Mouse (Mus musculus) induced T-regulatory cell, adult 2 months (primary cell): ENCODE data around the gene Best2.

Experiments used
- DNase-seq: peaks from one replicate; pipeline ENCODE4 v3.0.0-alpha.2; 2012; ENCODE audit warnings: low read depth

Gene Best2

GRCm38 (mm10) chr8:85014431-85014830 is at the start of gene Best2:
Best2 (minus strand) TSS chr8:85014531.
- no peak for DNase-seq

DNA sequence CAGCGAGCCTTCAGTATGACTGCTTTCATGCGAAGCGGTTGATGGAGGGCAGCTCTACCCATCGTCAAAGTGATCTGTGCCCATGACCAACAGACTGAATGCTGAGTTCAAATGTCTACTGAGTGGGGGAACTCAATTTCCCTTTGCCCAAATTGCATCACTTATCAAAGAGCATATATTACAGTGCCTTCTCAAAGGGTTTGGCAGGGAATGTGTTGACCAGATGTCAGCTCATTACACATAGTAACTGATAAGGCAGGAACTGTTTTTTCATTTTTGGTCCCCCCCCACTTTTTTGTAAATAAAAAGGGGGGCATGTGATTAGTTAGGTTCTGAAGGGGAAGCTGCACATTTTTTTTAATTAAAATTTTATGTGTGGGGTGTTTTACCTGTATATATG is 48.3 kb upstream of the Best2 start:
- no peak for DNase-seq

DNA sequence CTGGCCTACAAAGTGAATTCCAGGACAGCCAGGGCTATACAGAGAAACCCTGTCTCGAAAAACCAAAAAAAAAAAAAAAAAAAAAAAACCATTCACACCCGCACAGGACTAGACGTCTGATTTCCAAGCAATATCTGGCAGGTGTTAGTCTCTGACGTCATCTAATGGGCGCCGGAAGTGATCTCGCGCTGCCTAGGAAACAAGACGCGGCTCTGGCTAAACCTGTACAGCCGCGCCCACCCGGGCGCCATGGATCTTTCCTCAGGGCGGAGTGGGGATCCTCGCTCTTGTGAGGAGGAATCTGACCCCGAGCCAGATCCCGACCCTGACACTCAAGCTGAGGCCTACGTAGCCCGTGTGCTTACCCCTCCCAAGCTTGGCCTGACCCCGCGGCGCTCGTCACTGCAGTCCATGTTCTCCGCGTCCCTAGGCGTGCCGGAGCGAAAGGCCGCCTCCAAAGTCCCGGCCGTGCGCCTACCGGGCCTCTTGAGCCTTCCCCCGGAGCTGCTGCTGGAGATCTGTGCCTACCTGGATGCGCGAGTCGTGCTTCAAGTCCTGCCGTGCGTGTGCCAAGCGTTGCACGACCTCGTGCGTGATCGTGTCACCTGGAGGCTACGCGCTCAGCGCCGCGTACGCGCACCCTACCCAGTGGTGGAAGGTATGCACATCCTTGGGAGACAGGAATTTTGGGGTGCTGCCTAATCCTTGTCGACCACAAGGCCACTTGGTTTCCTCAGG is 45.7 kb upstream of the Best2 start, which contains the start of gene Fbxw9:
Gene Fbxw9, plus strand, starts transcription at position 177 of the 738 bp plus-strand sequence.
- peak; percentile 96 for DNase-seq

DNA sequence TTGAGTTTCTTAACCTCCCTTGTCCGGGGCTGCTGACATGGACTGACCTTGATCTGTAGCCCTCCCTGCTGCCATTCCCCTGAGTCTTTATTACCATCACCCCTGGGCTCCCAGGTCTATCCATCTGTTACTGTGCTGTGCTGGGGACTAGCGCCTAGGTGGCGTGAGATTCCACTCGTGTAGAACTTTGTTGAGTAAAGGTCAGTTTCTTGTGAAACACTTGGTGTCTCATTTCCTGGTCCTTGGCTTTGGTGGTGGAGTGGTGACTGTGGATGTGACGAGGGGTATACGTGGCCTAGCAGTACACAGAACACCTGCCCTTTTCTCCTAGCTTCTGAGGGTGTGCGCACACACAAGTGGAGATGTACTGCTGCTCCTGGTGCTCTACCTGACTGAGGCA is 43.0 kb upstream of the Best2 start:
- no peak for DNase-seq

DNA sequence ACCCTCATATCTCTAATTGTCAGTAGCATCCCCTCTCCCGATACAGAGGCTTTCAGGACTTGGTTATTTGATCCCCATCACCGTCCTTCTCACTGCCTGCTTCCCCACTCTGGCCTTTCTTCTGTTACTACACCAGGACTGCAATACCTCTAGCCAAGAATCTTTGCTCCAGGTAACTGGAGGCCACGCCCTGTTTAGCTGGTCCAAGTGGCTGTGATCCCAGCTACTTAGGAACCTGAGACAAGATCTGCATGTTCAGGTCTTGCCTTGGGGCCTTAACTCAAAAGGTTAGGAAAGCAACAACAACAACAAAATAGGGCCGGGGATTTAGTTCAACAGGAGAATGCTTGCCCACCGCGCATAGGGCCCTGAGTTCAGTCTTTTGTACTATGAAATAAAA is 29.3 kb upstream of the Best2 start:
- DNase-seq: no peak

GRCm38 (mm10) chr8:85037681-85038531 is 23.6 kb upstream of the Best2 start:
- peak; percentile 76 for DNase-seq

- DNase-seq: no peak
Measured at GRCm38 (mm10) chr8:85037366-85037680, 23.0 kb upstream of the Best2 start.

DNA sequence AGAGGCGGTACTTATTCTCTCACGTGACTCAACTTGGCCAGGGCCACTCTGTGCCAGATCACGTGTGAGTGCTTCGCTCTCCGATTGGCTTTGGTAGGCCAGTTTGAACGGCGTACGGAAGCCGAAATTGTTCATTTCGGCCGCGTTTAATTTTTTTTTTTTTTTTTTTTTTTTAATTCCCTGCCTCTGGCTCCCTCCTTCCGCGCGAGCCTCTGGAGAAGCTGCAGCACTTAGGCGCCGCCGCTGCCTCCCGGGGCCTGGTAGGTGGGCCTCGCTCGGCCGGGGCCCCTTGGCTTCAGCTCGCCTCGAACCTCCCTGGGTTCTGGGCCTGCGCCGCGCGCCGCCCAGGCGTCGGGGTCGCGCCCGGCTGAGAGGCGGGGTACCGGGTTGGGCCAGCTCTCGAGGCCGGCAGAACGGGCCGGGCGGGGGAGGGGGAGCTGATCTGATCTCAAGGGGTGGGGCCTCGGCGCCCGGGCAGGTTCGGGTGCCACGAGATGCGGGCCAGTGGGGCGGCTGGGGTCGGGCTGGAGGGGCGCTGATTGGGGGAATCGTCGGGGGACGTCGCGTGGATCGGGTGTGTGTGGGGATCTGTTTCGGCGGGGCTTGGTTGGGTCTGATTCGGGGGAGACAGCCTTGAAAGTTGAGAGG is 22.5 kb upstream of the Best2 start, which contains the start of gene Tnpo2:
Gene Tnpo2, plus strand, starts transcription at position 198 of the 648 bp plus-strand sequence.
- DNase-seq: peak; percentile 96

GRCm38 (mm10) chr8:85036381-85036717 is 22.0 kb upstream of the Best2 start:
- no peak for DNase-seq

GRCm38 (mm10) chr8:85035728-85036310 is 21.5 kb upstream of the Best2 start:
- DNase-seq: peak; percentile 74

DNA sequence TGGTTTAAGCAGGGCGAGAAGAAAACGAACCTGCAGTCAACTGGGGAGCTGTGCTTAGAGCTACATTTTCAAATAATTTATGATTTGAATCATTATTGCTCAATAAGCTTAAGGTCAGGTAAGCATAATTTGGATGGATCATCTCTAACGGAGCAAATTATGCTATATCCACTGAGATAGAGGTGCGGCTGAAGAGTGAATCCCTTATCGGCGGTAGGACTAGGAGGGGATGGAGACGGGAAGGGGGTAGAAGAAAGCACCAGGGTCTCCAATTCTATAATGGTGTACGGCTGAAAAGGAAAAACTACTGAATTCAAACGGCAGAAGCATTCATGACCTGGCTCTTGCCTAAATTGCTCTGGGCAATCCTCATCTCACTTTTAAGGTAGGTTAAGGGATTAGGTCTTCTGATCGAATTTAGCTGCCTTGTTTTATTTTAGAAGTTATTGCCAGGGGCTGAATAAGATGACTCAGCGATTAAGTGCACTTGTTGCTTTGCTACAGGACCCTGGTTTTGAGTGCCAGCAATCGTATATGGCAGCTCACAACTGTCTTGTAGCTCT is 20.9 kb upstream of the Best2 start:
- no peak for DNase-seq

GRCm38 (mm10) chr8:85034764-85035163 is 20.4 kb upstream of the Best2 start:
- DNase-seq: peak; percentile 95

DNA sequence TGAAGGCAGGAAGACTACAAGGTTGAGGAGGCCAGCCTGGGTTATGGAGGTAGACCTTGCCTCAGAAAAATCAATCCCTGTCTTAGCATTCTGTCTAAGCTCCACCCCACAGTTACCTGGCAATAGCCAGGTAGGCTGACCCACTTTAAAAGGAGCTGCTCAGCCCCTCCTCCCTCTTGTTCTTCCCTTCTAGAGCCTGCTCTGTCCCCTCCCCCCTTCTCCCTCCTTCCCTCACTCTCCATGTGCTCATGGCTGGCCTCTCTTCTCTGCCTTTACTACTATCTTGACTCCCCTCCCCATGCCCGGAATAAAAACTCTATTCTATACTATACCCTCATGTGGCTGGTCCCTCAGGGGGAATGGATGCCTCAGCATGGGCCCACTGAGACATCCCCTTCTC is 19.5 kb upstream of the Best2 start:
- DNase-seq: no peak

DNA sequence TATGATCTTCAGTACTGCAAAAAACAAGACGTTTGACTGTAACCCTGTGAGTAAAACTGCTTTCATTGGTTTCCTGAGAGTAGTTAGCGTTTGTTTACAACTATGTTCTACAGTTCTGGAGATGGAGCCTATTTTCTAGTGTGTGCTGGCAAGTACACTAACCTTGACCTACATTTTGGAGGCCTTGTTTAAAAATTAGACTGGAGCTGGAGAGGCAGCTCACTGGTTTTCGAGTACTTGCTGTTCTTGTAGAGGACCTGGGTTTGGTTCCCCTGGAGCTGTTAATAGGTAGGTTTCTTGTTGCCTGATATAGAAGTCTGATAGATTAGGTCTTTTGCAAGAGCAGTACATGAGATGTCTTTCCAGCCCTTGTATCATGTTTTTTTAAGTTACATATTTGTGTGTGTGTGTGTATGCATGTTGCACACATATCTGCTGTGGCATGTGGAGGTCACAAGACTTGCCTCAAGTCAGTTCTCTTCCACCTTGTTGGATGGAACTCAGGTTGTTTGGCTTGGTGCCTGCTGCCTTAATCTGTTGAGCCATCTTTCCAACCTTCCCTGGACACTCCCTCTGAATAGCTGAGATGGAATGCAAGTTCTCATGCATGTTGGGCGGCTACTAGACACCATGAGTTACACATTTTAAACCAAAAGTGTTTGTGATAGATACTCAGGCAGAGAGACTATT is 18.4 kb upstream of the Best2 start:
- no peak for DNase-seq

GRCm38 (mm10) chr8:85029271-85029670 is 14.9 kb upstream of the Best2 start:
- DNase-seq: no peak

GRCm38 (mm10) chr8:85027922-85028321 is 13.6 kb upstream of the Best2 start:
- no peak for DNase-seq

DNA sequence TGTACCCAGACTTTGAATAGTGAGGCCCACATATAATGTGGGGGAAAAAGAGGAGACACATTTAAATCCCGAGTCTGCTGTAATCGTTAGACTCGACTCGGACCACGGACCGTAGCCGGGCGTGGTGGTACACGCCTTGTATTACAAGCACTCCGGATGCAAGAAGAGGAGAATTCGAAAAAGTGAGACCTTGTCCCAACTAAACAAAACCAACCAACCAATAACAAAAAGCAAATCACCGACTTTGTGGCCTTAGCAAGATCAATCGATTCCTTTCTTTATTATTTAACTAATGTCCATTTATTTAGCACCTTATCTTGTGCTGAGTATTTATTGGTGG is 13.2 kb upstream of the Best2 start:
- peak; percentile 53 for DNase-seq

- DNase-seq: peak; percentile 97
Measured at GRCm38 (mm10) chr8:85026670-85027515, 12.6 kb upstream of the Best2 start, which contains the start of gene Trir. Trir (plus strand) TSS chr8:85026823.

- DNase-seq: peak; percentile 98
Measured at GRCm38 (mm10) chr8:85025098-85025932, 11.0 kb upstream of the Best2 start, which contains the start of gene Asna1. Asna1 (minus strand) TSS chr8:85025281.

GRCm38 (mm10) chr8:85023846-85024245 is 9.5 kb upstream of the Best2 start:
- DNase-seq: no peak
